In the genomic region with DNA sequence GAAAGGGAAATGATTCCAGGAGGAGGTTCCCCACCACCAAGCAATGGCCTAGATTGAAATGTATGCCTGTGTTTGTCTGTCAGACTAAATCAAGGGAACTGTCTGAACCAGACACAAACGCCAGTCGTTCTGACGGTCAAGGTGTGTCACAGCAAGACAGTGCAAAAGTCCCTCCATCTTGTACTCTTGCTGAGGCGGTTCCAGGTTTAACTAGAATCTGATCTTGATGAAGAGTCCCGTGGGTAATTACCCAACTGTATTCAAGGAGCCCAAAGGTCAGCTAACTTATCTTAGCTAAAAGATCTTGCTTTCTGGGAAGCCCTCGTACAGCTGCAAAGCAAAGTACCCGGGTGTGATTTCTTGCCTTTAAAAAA, we compare ENCODE assay signal across 8 mouse cellular contexts. TPM values are rescaled to one million over a fixed set of nuclear protein-coding genes. Genes with fewer than 3 reads are reported as not detected.
A peak's percentile ranks its signal among the peaks of the same experiment; 100 is the strongest.
DNase-seq lines count a peak whose midpoint lies in the region; ATAC-seq and TF ChIP-seq lines count a peak whose summit lies in the region.

No protein-coding gene starts in this region.

- 84% methylated on average over 7 of the region's 7 CpGs for WGBS in liver, adult 2 months
- 81% methylated on average over 7 of the region's 7 CpGs for WGBS in embryonic facial prominence, embryonic 15.5 days
- WGBS in intestine, postnatal 0 days = 43% methylated on average over 7 of the region's 7 CpGs
- 88% methylated on average over 7 of the region's 7 CpGs for WGBS in neural tube, embryonic 14.5 days

- peaks cover 3% of the 10 kb centered on the region; the same call in 1 of the 2 replicates for H3K4me1 ChIP-seq in liver, adult 2 months (ENCODE audit: control insufficient read depth, insufficient read depth, low read length)
- H3K4me1 ChIP-seq in embryonic facial prominence, embryonic 15.5 days = peaks cover 10% of the 10 kb centered on the region
- H3K4me1 ChIP-seq in intestine, postnatal 0 days (replicated peaks; ENCODE audit: control insufficient read depth, insufficient read depth, low read length) = no peaks in the 10 kb centered on the region
- 0 out of 2 replicates have a peak, but pooled peaks cover 4% of the 10 kb centered on the region for H3K4me1 ChIP-seq in neural tube, embryonic 14.5 days (ENCODE audit: control insufficient read depth, insufficient read depth, low read length)

- no peak for TF ChIP-seq CTCF in liver, adult 2 months (IDR thresholded peaks at IDR 0.05; ENCODE audit: low read depth, low read length)
- no peak for TF ChIP-seq CTCF in intestine, postnatal 0 days (IDR thresholded peaks at IDR 0.05; ENCODE audit: low read depth)

- H3K79me2 ChIP-seq in liver, adult 2 months (ENCODE audit: control insufficient read depth, insufficient read depth, low read length) = no peaks in the 10 kb centered on the region

- peak overlapping the region; percentile 85 for H3K4me3 ChIP-seq in liver, adult 2 months (ENCODE audit: insufficient read depth, low read depth, low read length)
- peak overlapping the region; percentile 67 for H3K4me3 ChIP-seq in embryonic facial prominence, embryonic 15.5 days (replicated peaks)
- H3K4me3 ChIP-seq in intestine, postnatal 0 days (ENCODE audit: low read depth, low read length) = peak overlapping the region; percentile 64
- peak overlapping the region; percentile 73 for H3K4me3 ChIP-seq in neural tube, embryonic 14.5 days (ENCODE audit: low read depth, low read length)

- ATAC-seq in embryonic facial prominence, embryonic 15.5 days (ENCODE audit: insufficient number of reproducible peaks, low FRiP score, low TSS enrichment, low read depth) = no peak
- ATAC-seq in intestine, postnatal 0 days = peak; percentile 64
- 0 out of 2 replicates have a peak, but pooled peaks have one; percentile 2 for ATAC-seq in neural tube, embryonic 14.5 days (ENCODE audit: low read depth)

- peaks cover 22% of the 10 kb centered on the region for H3K36me3 ChIP-seq in liver, adult 2 months (ENCODE audit: control insufficient read depth, insufficient read depth, low read length)
- H3K36me3 ChIP-seq in embryonic facial prominence, embryonic 15.5 days = peaks cover 27% of the 10 kb centered on the region
- peaks cover 20% of the 10 kb centered on the region for H3K36me3 ChIP-seq in intestine, postnatal 0 days (ENCODE audit: control insufficient read depth, insufficient read depth)
- peaks cover 17% of the 10 kb centered on the region for H3K36me3 ChIP-seq in neural tube, embryonic 14.5 days (ENCODE audit: control insufficient read depth, insufficient read depth, low read length)

- H3K27me3 ChIP-seq in liver, adult 2 months (ENCODE audit: control insufficient read depth, insufficient read depth, low read length) = no peaks in the 10 kb centered on the region
- no peaks in the 10 kb centered on the region for H3K27me3 ChIP-seq in embryonic facial prominence, embryonic 15.5 days
- H3K27me3 ChIP-seq in intestine, postnatal 0 days (replicated peaks; ENCODE audit: control insufficient read depth, insufficient read depth, low read length) = no peaks in the 10 kb centered on the region
- H3K27me3 ChIP-seq in neural tube, embryonic 14.5 days (ENCODE audit: control insufficient read depth, insufficient read depth, low read length) = no peaks in the 10 kb centered on the region

- no peak for TF ChIP-seq POLR2A in liver, adult 2 months (IDR thresholded peaks at IDR 0.05; ENCODE audit: extremely low read depth, insufficient read depth, low read length)

- 0 out of 2 replicates have a peak, but pooled peaks cover 9% of the 10 kb centered on the region for H3K9me3 ChIP-seq in embryonic facial prominence, embryonic 15.5 days (replicated peaks)
- peaks cover 7% of the 10 kb centered on the region for H3K9me3 ChIP-seq in intestine, postnatal 0 days (ENCODE audit: control insufficient read depth)
- no peaks in the 10 kb centered on the region; the same call in 1 of the 2 replicates for H3K9me3 ChIP-seq in neural tube, embryonic 14.5 days (ENCODE audit: control insufficient read depth, low read length)

- DNase-seq in liver, adult 2 months (ENCODE audit: extremely low read depth, low read depth, low spot score) = no peak
- no peak for DNase-seq in liver
- no peak for DNase-seq in frontal cortex, postnatal 25 days (ENCODE audit: low spot score in 2 of 2)
- no peak for DNase-seq in right cerebral cortex, adult 18-20 months
- DNase-seq in right cerebral cortex, postnatal 36 days (ENCODE audit: low spot score in 2 of 2) = no peak

- peak overlapping the region; percentile 82 for H3K4me2 ChIP-seq in embryonic facial prominence, embryonic 15.5 days (replicated peaks)
- peak overlapping the region; percentile 86 for H3K4me2 ChIP-seq in intestine, postnatal 0 days (replicated peaks; ENCODE audit: low read depth)
- H3K4me2 ChIP-seq in neural tube, embryonic 14.5 days (ENCODE audit: low read depth, low read length) = peak overlapping the region; percentile 91

- peak overlapping the region; percentile 94 for H3K9ac ChIP-seq in liver, adult 2 months (ENCODE audit: low read depth, low read length)
- H3K9ac ChIP-seq in embryonic facial prominence, embryonic 15.5 days = no peak overlapping the region
- H3K9ac ChIP-seq in intestine, postnatal 0 days (ENCODE audit: low read depth, low read length) = peak overlapping the region; percentile 91; the same call in 1 of the 2 replicates
- H3K9ac ChIP-seq in neural tube, embryonic 14.5 days (replicated peaks; ENCODE audit: low read depth, low read length) = peak overlapping the region; percentile 78; the same call in 1 of the 2 replicates

- H3K27ac ChIP-seq in liver, adult 2 months (replicated peaks; ENCODE audit: insufficient read depth, low read depth, low read length) = no peak overlapping the region
- H3K27ac ChIP-seq in embryonic facial prominence, embryonic 15.5 days (replicated peaks) = peak overlapping the region; percentile 48; the same call in 1 of the 2 replicates
- peak overlapping the region; percentile 94 for H3K27ac ChIP-seq in intestine, postnatal 0 days (ENCODE audit: low read depth, low read length)
- H3K27ac ChIP-seq in neural tube, embryonic 14.5 days (ENCODE audit: low read depth, low read length) = no peak overlapping the region

RNA-seq across cellular contexts. Expression of gene 2210016F16Rik, which starts 0.5 kb away (rescaled TPM):
- total RNA-seq in liver, adult 2 months (2014; rRNA removed) = 26.8 and 27.3 TPM in 2 replicates
- polyA plus RNA-seq in liver, adult 2 months (2012; rRNA removed) = 19.0 and 19.3 TPM in 2 replicates
- polyA plus RNA-seq in embryonic facial prominence, embryonic 15.5 days (2015; fragmentation: Nextera tagmentation; extraction: Ambion mirVana) = 30.0 and 30.1 TPM in 2 replicates
- polyA plus RNA-seq in intestine, postnatal 0 days (2015; fragmentation: Nextera tagmentation; extraction: Ambion mirVana) = 83.0 and 86.1 TPM in 2 replicates
- polyA plus RNA-seq in neural tube, embryonic 14.5 days (2014; fragmentation: Nextera tagmentation; extraction: Ambion mirVana) = 24.5 TPM in 2 replicates

RNA-seq across cellular contexts. Expression of gene Rmi1, which starts 16.5 kb away (rescaled TPM):
- 9.3 and 9.5 TPM in 2 replicates for total RNA-seq in liver, adult 2 months (2014; rRNA removed)
- 5.1 and 5.4 TPM in 2 replicates for polyA plus RNA-seq in liver, adult 2 months (2012; rRNA removed)
- 24.4 and 26.1 TPM in 2 replicates for polyA plus RNA-seq in embryonic facial prominence, embryonic 15.5 days (2015; fragmentation: Nextera tagmentation; extraction: Ambion mirVana)
- polyA plus RNA-seq in intestine, postnatal 0 days (2015; fragmentation: Nextera tagmentation; extraction: Ambion mirVana) = 13.2 and 14.0 TPM in 2 replicates
- polyA plus RNA-seq in neural tube, embryonic 14.5 days (2014; fragmentation: Nextera tagmentation; extraction: Ambion mirVana) = 27.3 and 28.8 TPM in 2 replicates

RNA-seq across cellular contexts. Expression of gene Hnrnpk, which starts 17.6 kb away (rescaled TPM):
- total RNA-seq in liver, adult 2 months (2014; rRNA removed) = 241 and 280 TPM in 2 replicates
- 140 and 162 TPM in 2 replicates for polyA plus RNA-seq in liver, adult 2 months (2012; rRNA removed)
- 1,301 and 1,310 TPM in 2 replicates for polyA plus RNA-seq in embryonic facial prominence, embryonic 15.5 days (2015; fragmentation: Nextera tagmentation; extraction: Ambion mirVana)
- 424 and 449 TPM in 2 replicates for polyA plus RNA-seq in intestine, postnatal 0 days (2015; fragmentation: Nextera tagmentation; extraction: Ambion mirVana)
- polyA plus RNA-seq in neural tube, embryonic 14.5 days (2014; fragmentation: Nextera tagmentation; extraction: Ambion mirVana) = 1,230 and 1,490 TPM in 2 replicates

RNA-seq across cellular contexts. Expression of gene Kif27, which starts 26.6 kb away (rescaled TPM):
- total RNA-seq in liver, adult 2 months (2014; rRNA removed) = under 0.01 TPM in 1 of 2 replicates, not detected in the other
- not detected in 2 replicates for polyA plus RNA-seq in liver, adult 2 months (2012; rRNA removed)
- 1.4 and 2.2 TPM in 2 replicates for polyA plus RNA-seq in embryonic facial prominence, embryonic 15.5 days (2015; fragmentation: Nextera tagmentation; extraction: Ambion mirVana)
- 0.55 and 0.71 TPM in 2 replicates for polyA plus RNA-seq in intestine, postnatal 0 days (2015; fragmentation: Nextera tagmentation; extraction: Ambion mirVana)
- polyA plus RNA-seq in neural tube, embryonic 14.5 days (2014; fragmentation: Nextera tagmentation; extraction: Ambion mirVana) = 1.9 and 2.3 TPM in 2 replicates

Comparison
In these comparisons a context has a peak if more than half of its experiments do, and no peak if none do; other contexts are left out.
1. H3K27ac ChIP-seq: peak in embryonic facial prominence, embryonic 15.5 days (single experiment) and intestine, postnatal 0 days (single experiment); none in liver, adult 2 months (single experiment) and neural tube, embryonic 14.5 days (single experiment).
2. Peak in every context shown above with its lines, with median percentiles within 50 percentile points of each other: H3K4me3 ChIP-seq and H3K4me2 ChIP-seq.